Mouse (Mus musculus): ENCODE results near the gene Amz2.

- TF ChIP-seq CTCF (IDR thresholded peaks at IDR 0.05; ENCODE audit: insufficient read depth, low read length) = no peak
- TF ChIP-seq POLR2A (IDR thresholded peaks at IDR 0.05; ENCODE audit: borderline replicate concordance, extremely low read depth, low read depth, low read length) = no peak
Observed at GRCm38 (mm10) chr11:109436889-109437288, 11.1 kb downstream of the Amz2 start.

All from lung, adult 2 months (tissue).